Mouse (Mus musculus) CH12.LX (cell line): ENCODE data around the gene Kdm5b.

Source experiments
- CTCF ChIP-seq, 2 experiments: IDR thresholded peaks in 1 of 2; conservative IDR thresholded peaks in 1 of 2; 2 replicates each; pipeline ENCODE4 v1.5.1; 2011 to 2012; ENCODE audit warnings: low read depth in 2 of 2, low read length in 2 of 2, improper control_type of control experiment in 1 of 2, inconsistent platforms in 1 of 2, mild to moderate bottlenecking in 1 of 2, moderate library complexity in 1 of 2
- ETS1 ChIP-seq: conservative IDR thresholded peaks from 2 replicates; pipeline ENCODE4 v1.6.1; 2012; ENCODE audit warnings: low read depth, mild to moderate bottlenecking, inconsistent platforms, low read length, improper control_type of control experiment, moderate library complexity
- NRF1 ChIP-seq: IDR thresholded peaks from 2 replicates; pipeline ENCODE4 v1.6.1; 2014; ENCODE audit warnings: low read depth, mild to moderate bottlenecking, inconsistent platforms, low read length, improper control_type of control experiment, moderate library complexity
- POLR2A ChIP-seq: IDR thresholded peaks from 2 replicates; pipeline ENCODE4 v1.6.1; 2011; ENCODE audit warnings: low read depth, mild to moderate bottlenecking, improper control_type of control experiment, low read length
- POLR2AphosphoS2 ChIP-seq: IDR thresholded peaks from 2 replicates; pipeline ENCODE4 v1.6.1; 2011; ENCODE audit warnings: low read depth, low read length, improper control_type of control experiment

- TF ChIP-seq POLR2A = no peak
- no peak for TF ChIP-seq POLR2AphosphoS2
- no peak for TF ChIP-seq CTCF (conservative IDR thresholded peaks at IDR 0.05 in 1 of 2, IDR thresholded peaks at IDR 0.05 in 1 of 2; ENCODE audit: low read depth in 2 of 2, low read length in 2 of 2)
- TF ChIP-seq ETS1 = no peak
- no peak for TF ChIP-seq NRF1
Measured at GRCm38 (mm10) chr1:134526752-134527151, 33.2 kb upstream of the Kdm5b start.
